Mouse (Mus musculus): ENCODE measurements around the gene Atp6v1f.

DNA sequence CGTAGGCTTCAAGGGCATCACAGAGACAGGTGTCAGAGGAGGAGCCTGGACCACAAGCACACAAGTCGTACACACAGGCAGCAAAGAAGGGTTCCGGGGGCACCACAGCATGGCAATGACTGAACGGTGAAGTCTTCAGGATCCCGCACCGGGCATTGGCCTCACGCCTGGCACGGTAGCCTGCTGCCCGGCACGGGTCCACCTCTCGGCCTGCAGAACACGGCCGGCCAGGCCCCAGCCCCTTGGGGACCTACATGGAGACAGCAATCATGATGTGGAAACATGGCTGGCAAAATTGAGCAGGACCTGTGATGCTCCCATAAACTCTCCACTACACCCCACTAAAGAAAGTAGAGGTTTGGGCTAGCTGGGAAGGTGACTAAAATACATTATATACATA, 15.2 kb downstream of the Atp6v1f start:
- TF ChIP-seq CHD2 (IDR thresholded peaks at IDR 0.05; ENCODE audit: low read depth, low read length) (no peak), ZC3H11A (IDR thresholded peaks at IDR 0.05; ENCODE audit: borderline replicate concordance, low read depth, low read length) (no peak)
